Mouse (Mus musculus) heart, embryonic 15.5 days (tissue): ENCODE results near the gene Ppp1r26. TPM values are rescaled to one million over a fixed set of nuclear protein-coding genes. Genes with fewer than 3 reads are reported as not detected.
"Not testable (repeated sequence)": the region's sequence is repeated elsewhere in the genome, so short reads cannot be mapped to it uniquely, and the experiment has no call there.

Source experiments
- ATAC-seq: fragments of 200-750 bp; cut with Nextera tagmentation; replicated peaks from 2 replicates; pipeline ENCODE4 v1.8.0; 2017; ENCODE audit warnings: low read depth, moderate TSS enrichment; ENCODE audit not compliant: insufficient number of reproducible peaks, insufficient read depth, low FRiP score
- H3K27ac ChIP-seq: fragments of 300-500 bp; sonication (generic); 2 replicates; pipeline ENCODE4 v1.5.1; 2015; ENCODE audit warnings: mild to moderate bottlenecking, inconsistent platforms
- H3K27me3 ChIP-seq: fragments of 300-500 bp; sonication (generic); 2 replicates; pipeline ENCODE4 v1.6.1; 2015; ENCODE audit warnings: inconsistent platforms
- H3K36me3 ChIP-seq: fragments of 300-500 bp; sonication (generic); 2 replicates; pipeline ENCODE4 v1.6.1; 2015; ENCODE audit warnings: mild to moderate bottlenecking, inconsistent platforms
- H3K4me1 ChIP-seq: fragments of 300-500 bp; sonication (generic); replicated peaks from 2 replicates; pipeline ENCODE4 v1.6.1; 2015; ENCODE audit warnings: inconsistent platforms
- H3K4me2 ChIP-seq: fragments of 300-500 bp; sonication (generic); 2 replicates; pipeline ENCODE4 v1.6.1; 2015; ENCODE audit warnings: inconsistent platforms, mild to moderate bottlenecking, moderate library complexity
- H3K4me3 ChIP-seq: fragments of 300-500 bp; sonication (generic); 2 replicates; pipeline ENCODE4 v1.5.1; 2015; ENCODE audit warnings: mild to moderate bottlenecking, inconsistent platforms
- H3K9ac ChIP-seq: fragments of 300-500 bp; sonication (generic); 2 replicates; pipeline ENCODE4 v1.6.1; 2015; ENCODE audit warnings: mild to moderate bottlenecking, inconsistent platforms
- H3K9me3 ChIP-seq: fragments of 300-500 bp; sonication (generic); replicated peaks from 2 replicates; pipeline ENCODE4 v1.6.1; 2016; ENCODE audit warnings: inconsistent platforms
- WGBS: fragments of 180-500 bp; shearing (Covaris S2); methylation state at CpG from one replicate; pipeline ENCODE4 v1.1.7; 2015; ENCODE audit warnings: mixed read lengths; 5-methylcytosine and 5-hydroxymethylcytosine counted together
- polyA plus RNA-seq: library from polyadenylated mRNA; unstranded; fragments of >200 nt; fragmentation: Nextera tagmentation; extraction: Ambion mirVana; gene quantifications from 2 replicates; pipeline ENCODE4 v1.2.1, GENCODE M21; 2015

Ppp1r26 gene
- polyA plus RNA-seq, 1 experiment from 2014 or later = 3.1 TPM

- H3K27me3 ChIP-seq = peaks cover 4% of the 10 kb centered on the region; the same call in 1 of the 2 replicates
- no peak overlapping the region for H3K27ac ChIP-seq
- 91% methylated on average over 2 of the region's 2 CpGs for WGBS
- ATAC-seq = no peak
- H3K9ac ChIP-seq = no peak overlapping the region
- H3K4me2 ChIP-seq = no peak overlapping the region
- H3K4me3 ChIP-seq = no peak overlapping the region
- H3K36me3 ChIP-seq = peaks cover 29% of the 10 kb centered on the region
- H3K9me3 ChIP-seq = peaks cover 7% of the 10 kb centered on the region; the same call in 1 of the 2 replicates
- H3K4me1 ChIP-seq = peaks cover 21% of the 10 kb centered on the region
Measured at GRCm38 (mm10) chr2:28470591-28470990, 24.0 kb downstream of the Ppp1r26 start.

- not testable (repeated sequence) for H3K27me3 ChIP-seq, H3K4me3 ChIP-seq, H3K4me2 ChIP-seq, H3K9me3 ChIP-seq, H3K27ac ChIP-seq, H3K9ac ChIP-seq, ATAC-seq
- Histone ChIP-seq H3K4me1 (peaks cover 11% of the 10 kb centered on the region), H3K36me3 (peaks cover 29% of the 10 kb centered on the region)
- 92% methylated on average over 8 of the region's 8 CpGs for WGBS
Measured at GRCm38 (mm10) chr2:28472011-28472410, 25.4 kb downstream of the Ppp1r26 start.

- WGBS = 82% methylated on average over 5 of the region's 5 CpGs
- H3K4me3 ChIP-seq, ATAC-seq: not testable (repeated sequence)
Measured at GRCm38 (mm10) chr2:28477993-28478392, 31.4 kb downstream of the Ppp1r26 start.

GRCm38 (mm10) chr2:28479208-28480204 lies 32.9 kb downstream of the Ppp1r26 start:
- no peak overlapping the region for H3K9ac ChIP-seq
- no peaks in the 10 kb centered on the region for H3K4me1 ChIP-seq
- H3K27ac ChIP-seq = no peak overlapping the region
- H3K4me2 ChIP-seq = no peak overlapping the region
- 0 out of 2 replicates have a peak overlapping the region, but pooled peaks have one; percentile 11 for H3K4me3 ChIP-seq
- H3K9me3 ChIP-seq = no peaks in the 10 kb centered on the region
- no peaks in the 10 kb centered on the region for H3K27me3 ChIP-seq
- ATAC-seq = no peak
- H3K36me3 ChIP-seq = no peaks in the 10 kb centered on the region
- WGBS = 71% methylated on average over 20 of the region's 20 CpGs

More at GRCm38 (mm10) chr2:28477993-28478392, 31.4 kb downstream of the Ppp1r26 start:
- H3K9me3 ChIP-seq, H3K4me1 ChIP-seq, H3K9ac ChIP-seq, H3K27ac ChIP-seq, H3K36me3 ChIP-seq, H3K4me2 ChIP-seq, H3K27me3 ChIP-seq: not testable (repeated sequence)

- Histone ChIP-seq H3K27me3 (no peaks in the 10 kb centered on the region), H3K4me1 (no peaks in the 10 kb centered on the region), H3K4me2 (no peak overlapping the region), H3K4me3 (no peak overlapping the region), H3K9me3 (no peaks in the 10 kb centered on the region), H3K27ac (no peak overlapping the region), H3K9ac (no peak overlapping the region), H3K36me3 (no peaks in the 10 kb centered on the region)
- ATAC-seq = no peak
- WGBS = 62% methylated on average over 2 of the region's 2 CpGs
Measured at GRCm38 (mm10) chr2:28483861-28484260, 37.3 kb downstream of the Ppp1r26 start.

- H3K4me3 ChIP-seq = no peak overlapping the region
- no peak overlapping the region for H3K27ac ChIP-seq
- no peaks in the 10 kb centered on the region for H3K4me1 ChIP-seq
- H3K27me3 ChIP-seq = no peaks in the 10 kb centered on the region
- no peak overlapping the region for H3K4me2 ChIP-seq
- no peak overlapping the region for H3K9ac ChIP-seq
- no peak for ATAC-seq
- H3K9me3 ChIP-seq = no peaks in the 10 kb centered on the region
- 67% methylated on average over 2 of the region's 2 CpGs for WGBS
- H3K36me3 ChIP-seq = no peaks in the 10 kb centered on the region
Measured at GRCm38 (mm10) chr2:28494521-28494920, 47.9 kb downstream of the Ppp1r26 start.

GRCm38 (mm10) chr2:28495207-28495756 lies 48.7 kb downstream of the Ppp1r26 start:
- Histone ChIP-seq H3K4me1 (no peaks in the 10 kb centered on the region), H3K36me3 (no peaks in the 10 kb centered on the region), H3K27me3 (no peaks in the 10 kb centered on the region), H3K4me2 (no peak overlapping the region), H3K9ac (no peak overlapping the region), H3K9me3 (no peaks in the 10 kb centered on the region), H3K4me3 (no peak overlapping the region), H3K27ac (no peak overlapping the region)
- ATAC-seq = no peak
- 74% methylated on average over 14 of the region's 14 CpGs for WGBS

- H3K27ac ChIP-seq = no peak overlapping the region
- H3K9ac ChIP-seq = no peak overlapping the region
- H3K27me3 ChIP-seq = no peaks in the 10 kb centered on the region
- no peak overlapping the region for H3K4me3 ChIP-seq
- H3K4me2 ChIP-seq = no peak overlapping the region
- no peak for ATAC-seq
- H3K36me3 ChIP-seq = no peaks in the 10 kb centered on the region
- H3K9me3 ChIP-seq = no peaks in the 10 kb centered on the region
- H3K4me1 ChIP-seq = no peaks in the 10 kb centered on the region
- whole genome bisulfite sequencing = 72% methylated on average over 16 of the region's 16 CpGs
Measured at GRCm38 (mm10) chr2:28495801-28496595, 49.4 kb downstream of the Ppp1r26 start.

- Histone ChIP-seq H3K27ac (no peak within 1 kb of the TSS), H3K4me2 (peak within 1 kb of the TSS; percentile 5; the same call in 1 of the 2 replicates), H3K4me3 (no peak within 1 kb of the TSS), H3K9me3 (no peaks in the 10 kb centered on the region), H3K4me1 (no peaks in the 10 kb centered on the region), H3K9ac (no peak within 1 kb of the TSS), H3K36me3 (no peaks in the 10 kb centered on the region), H3K27me3 (no peaks in the 10 kb centered on the region)
- no peak for ATAC-seq
- 74% methylated on average over 5 of the region's 5 CpGs for WGBS
Measured at GRCm38 (mm10) chr2:28496671-28497070, 50.1 kb downstream of the Ppp1r26 start, which contains the start of gene Gbgt1. TSS of gene Gbgt1 (plus strand) at chr2:28496891.

GRCm38 (mm10) chr2:28497561-28497960 lies 51.0 kb downstream of the Ppp1r26 start:
- H3K36me3 ChIP-seq = no peaks in the 10 kb centered on the region
- H3K4me3 ChIP-seq = no peak overlapping the region
- H3K9me3 ChIP-seq = no peaks in the 10 kb centered on the region
- WGBS = 75% methylated on average over 5 of the region's 5 CpGs
- no peaks in the 10 kb centered on the region for H3K27me3 ChIP-seq
- H3K4me1 ChIP-seq = no peaks in the 10 kb centered on the region
- no peak overlapping the region for H3K27ac ChIP-seq
- ATAC-seq = no peak
- no peak overlapping the region for H3K4me2 ChIP-seq
- H3K9ac ChIP-seq = no peak overlapping the region

- Histone ChIP-seq H3K27me3 (no peaks in the 10 kb centered on the region), H3K4me3 (no peak overlapping the region), H3K36me3 (no peaks in the 10 kb centered on the region), H3K9ac (no peak overlapping the region), H3K9me3 (no peaks in the 10 kb centered on the region), H3K4me1 (no peaks in the 10 kb centered on the region), H3K4me2 (no peak overlapping the region), H3K27ac (no peak overlapping the region)
- ATAC-seq = no peak
- 75% methylated on average over 4 of the region's 4 CpGs for WGBS
Measured at GRCm38 (mm10) chr2:28498431-28498830, 51.8 kb downstream of the Ppp1r26 start.
